Mouse (Mus musculus): ENCODE results near the gene Negr1.

DNA sequence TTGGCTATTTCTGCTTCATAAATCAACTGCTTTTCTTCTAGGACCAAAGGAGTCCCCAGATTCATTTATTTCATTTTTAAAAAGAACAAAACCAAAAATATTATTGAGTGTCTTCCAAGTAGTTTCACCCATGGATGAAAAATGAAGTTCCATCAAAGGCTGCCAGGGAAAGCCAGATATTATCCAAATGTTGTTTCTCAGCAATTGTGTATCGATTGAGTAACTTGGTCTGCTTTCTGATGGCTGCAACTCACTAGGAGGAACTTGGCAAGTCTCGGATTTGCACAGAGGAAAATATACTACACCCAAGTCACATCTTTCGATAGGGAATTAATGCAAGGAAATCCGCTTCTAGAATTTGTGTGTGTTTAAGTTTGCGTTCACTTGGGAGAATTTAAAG, 363.5 kb downstream of the Negr1 start:
- TF ChIP-seq CTCF (IDR thresholded peaks at IDR 0.05; ENCODE audit: extremely low read depth, insufficient read depth, low read length) (no peak), POLR2A (IDR thresholded peaks at IDR 0.05; ENCODE audit: extremely low read depth, insufficient read depth, low read length) (no peak)
